Mouse (Mus musculus) left cerebral cortex, postnatal 4 days (tissue): ENCODE data around the gene Tsr3. TPM values are rescaled to one million over a fixed set of nuclear protein-coding genes. Genes with fewer than 3 reads are reported as not detected.

Experiments
- DNase-seq: peaks from one replicate; pipeline ENCODE4 v3.0.0-alpha.2; 2022
- intact Hi-C: fragments of 180-260 bp; cut with DNase I; formaldehyde crosslinking; loops from one replicate; pipeline ENCODE4 v1.15.1; 2025
- total RNA-seq, 2 experiments: library from RNA; stranded (reverse); gene quantifications; 2 replicates each; pipeline ENCODE4 v1.2.3; 2021

Tsr3 gene
- total RNA-seq, 2 experiments from 2014 or later: 29.7 to 33.8 TPM

DNA sequence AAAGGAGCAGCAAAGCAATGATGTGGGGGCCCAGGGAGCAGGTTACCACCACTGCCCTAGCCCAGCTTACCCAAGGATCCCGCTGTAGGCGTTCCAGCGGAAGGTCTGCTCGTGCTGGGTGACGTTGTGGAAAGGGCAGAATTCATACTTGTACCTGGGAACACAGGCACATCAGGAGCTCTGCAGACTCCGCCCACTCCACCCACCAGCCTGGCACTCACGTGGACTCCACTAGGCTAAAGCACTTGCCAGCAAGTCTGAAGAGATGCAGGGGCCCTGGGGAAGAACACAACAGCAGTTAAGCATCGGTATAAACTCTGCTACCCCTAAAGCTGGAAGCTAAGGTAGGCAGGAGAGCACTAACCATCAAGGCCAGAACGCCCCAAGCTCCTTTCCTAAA, 4.3 kb upstream of the Tsr3 start:
- DNase-seq: no peak
- intact Hi-C loops: no loop called here

DNA sequence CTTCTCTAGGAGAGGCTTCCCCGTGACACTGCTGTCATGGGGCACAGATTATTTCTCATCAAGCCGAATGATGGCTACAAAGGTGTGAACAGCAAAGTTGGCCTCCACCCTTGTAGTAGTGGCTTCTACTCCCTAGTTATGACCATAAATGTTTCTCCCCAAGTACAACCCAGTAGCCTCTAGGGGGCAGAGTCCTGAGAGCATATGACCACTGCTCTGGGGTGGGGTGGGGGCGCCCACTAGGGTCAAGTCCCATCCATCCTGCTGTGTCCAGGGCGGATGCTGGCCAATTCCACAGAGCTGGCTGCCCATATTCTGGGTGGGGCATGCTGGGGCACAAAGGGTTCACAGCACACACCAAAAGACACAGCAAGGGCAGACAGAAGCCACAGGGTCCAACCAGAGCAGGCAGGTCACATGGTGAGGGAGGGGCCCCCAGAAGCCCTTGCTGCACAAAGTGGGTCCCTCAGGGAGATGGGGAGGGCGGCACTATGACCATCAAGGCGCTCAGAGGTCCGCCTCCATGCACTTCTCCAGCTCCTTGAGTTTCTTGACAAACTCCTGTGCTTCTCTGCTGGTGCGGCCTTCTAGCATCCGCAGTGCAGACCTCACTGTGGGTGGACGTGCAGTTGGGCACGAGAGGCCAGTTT, 3.3 kb downstream of the Tsr3 start:
- intact Hi-C loops: no loop called here
- DNase-seq: no peak

GRCm38 (mm10) chr17:25244239-25244638, 4.3 kb downstream of the Tsr3 start:
- intact Hi-C loops: no loop called here
- DNase-seq: no peak

DNA sequence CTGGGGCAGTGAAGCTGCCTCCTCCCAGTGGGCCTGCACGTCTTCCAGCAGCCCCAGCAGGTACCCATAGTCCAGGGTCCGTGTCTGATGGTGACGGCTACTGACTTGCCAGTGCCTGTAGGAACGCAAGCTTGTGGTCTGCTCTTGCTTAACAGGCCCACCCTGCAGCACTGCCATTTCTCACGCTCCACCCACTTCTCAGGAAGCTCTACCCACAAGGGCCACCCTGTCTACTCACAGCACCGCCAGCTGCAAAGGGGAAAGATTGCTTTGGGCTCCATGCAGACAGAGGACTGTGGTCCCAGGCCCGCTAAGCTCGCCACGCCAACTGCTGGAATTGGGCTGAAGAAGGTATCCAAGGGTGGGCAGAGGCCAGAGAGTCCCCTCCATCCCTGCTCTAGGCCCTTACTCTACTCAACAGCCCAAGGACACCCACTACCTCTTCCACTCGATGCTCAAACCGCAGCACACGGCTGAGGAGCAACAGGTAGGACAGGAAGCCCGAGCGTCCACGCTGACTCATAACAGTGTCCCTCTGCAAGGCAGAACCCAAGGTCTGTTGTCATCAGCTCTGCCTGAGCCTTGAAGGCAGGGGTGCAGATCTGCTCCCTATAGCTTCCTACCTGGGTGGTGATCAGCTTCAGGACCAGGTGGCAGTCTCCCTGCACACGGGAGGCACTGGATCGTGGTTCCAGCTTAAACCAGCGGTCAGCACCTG, 8.2 kb downstream of the Tsr3 start:
- DNase-seq: no peak
- intact Hi-C loops: no loop called here

- DNase-seq: peak; percentile 80
- intact Hi-C loops: no loop called here
These were observed 10.3 kb downstream of the Tsr3 start for GRCm38 (mm10) chr17:25250181-25250835.

DNA sequence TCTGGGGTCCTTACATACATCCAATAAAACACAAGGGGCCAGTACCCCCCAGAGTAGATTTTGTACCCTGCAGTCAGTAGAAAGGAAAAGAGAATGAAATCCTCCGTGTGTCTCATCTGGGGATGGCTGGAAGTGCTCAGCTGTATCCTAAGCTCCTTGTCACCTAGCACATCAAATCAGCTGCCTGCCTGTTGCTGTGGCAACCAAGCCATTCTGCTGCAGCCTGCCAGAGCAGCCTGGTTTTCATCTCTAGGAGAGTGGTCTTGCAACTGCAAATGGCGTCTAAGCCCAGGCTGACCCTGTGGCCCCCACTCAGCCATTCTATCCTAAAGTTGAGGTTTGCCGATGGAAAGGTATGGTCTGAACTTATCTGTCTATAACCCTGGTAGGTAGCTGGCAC, 12.7 kb downstream of the Tsr3 start:
- no peak for DNase-seq
- intact Hi-C loops: no loop called here

DNA sequence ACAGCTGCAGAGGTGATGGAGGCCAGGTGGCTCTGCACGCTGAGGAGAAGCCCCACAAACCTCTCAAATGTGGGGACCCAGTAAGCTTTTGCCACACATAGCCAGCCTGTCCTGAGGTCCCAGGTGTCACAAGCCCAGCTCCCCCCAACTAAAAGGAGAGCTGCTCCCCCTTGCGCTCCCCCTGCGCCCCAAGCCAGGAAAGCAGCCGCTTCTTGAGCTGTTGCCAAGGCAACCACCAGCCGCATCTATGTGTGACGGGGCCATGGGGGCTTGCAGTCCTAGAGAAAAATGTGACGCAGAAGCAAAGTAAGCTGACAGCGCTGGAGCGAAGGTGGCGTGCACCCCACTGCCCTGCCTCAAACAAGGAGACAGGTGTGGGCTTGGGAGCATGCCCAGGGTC, 13.8 kb downstream of the Tsr3 start:
- DNase-seq: no peak
- intact Hi-C loops: no loop called here

GRCm38 (mm10) chr17:25255110-25255509, 15.1 kb downstream of the Tsr3 start:
- no peak for DNase-seq
- intact Hi-C loops: no loop called here

- intact Hi-C loops: no loop called here
- no peak for DNase-seq
These were observed 16.3 kb downstream of the Tsr3 start, which contains the start of gene Baiap3 for GRCm38 (mm10) chr17:25256140-25256754. TSS of gene Baiap3 (minus strand) at chr17:25256364.

DNA sequence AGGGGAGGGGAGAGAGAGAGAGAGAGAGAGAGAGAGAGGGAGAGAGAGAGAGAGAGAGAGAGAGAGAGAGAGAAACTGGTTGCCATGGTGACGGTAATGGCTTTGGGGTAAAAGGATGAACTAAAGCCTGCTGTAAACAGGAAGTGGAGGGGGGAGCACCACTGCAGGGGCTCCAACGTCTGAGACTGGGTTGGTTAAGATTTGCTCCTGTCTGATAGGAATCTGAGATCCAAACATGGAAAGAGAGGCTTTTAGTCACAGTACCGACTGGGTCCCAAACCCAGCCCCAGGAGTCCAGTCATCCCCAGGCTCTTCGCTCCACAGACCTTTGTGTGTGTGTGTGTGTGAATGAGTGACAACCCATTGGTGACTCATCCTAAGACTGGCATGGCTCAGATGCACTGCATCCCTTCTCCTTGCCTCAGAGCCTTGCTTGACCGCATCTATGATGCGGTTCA, 17.9 kb downstream of the Tsr3 start:
- intact Hi-C loops: no loop called here
- no peak for DNase-seq

- intact Hi-C loops: no loop called here
- DNase-seq: no peak
These were observed 24.5 kb downstream of the Tsr3 start for GRCm38 (mm10) chr17:25264453-25264852.

DNA sequence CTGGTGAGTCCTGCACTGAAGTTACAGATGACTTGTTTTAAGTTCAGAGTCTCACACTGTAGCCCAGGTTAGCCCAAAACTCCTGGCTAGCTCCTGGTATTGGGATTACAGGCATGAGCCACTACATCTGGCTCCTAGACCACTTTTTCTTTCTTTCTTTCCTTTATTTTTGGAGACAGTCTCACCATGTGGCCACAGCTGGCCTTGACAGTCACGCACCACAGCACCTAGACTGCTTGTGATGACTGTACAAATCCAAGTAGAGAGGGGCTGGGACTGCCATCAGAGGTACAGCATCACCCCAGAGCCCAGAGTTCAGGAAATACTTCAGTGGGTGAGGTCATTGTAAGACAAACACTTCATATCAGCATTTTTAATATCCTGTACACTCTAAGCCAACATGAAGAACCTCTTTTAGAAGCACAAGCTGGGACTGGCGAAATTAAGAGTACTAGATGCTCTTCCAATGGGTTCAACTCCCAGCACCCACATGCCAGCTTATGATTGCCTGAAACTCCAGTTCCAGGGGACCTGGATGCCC, 30.9 kb downstream of the Tsr3 start:
- no peak for DNase-seq
- intact Hi-C loops: loop anchor here (5.0 kb wide), 1 partner anchor 254 kb away; the partner anchor contains the start of genes Cramp1l and Ift140

- DNase-seq: no peak
- intact Hi-C loops: loop anchor here (5.0 kb wide), 1 partner anchor 255 kb away; the partner anchor contains the start of genes Cramp1l and Ift140
These were observed 32.4 kb downstream of the Tsr3 start for GRCm38 (mm10) chr17:25272326-25272725.

GRCm38 (mm10) chr17:25272951-25273705, 33.2 kb downstream of the Tsr3 start:
- DNase-seq: peak; percentile 86
- intact Hi-C loops: loop anchor here (5.0 kb wide), 1 partner anchor 256 kb away; the partner anchor contains the start of genes Cramp1l and Ift140

GRCm38 (mm10) chr17:25273706-25274501, 33.9 kb downstream of the Tsr3 start:
- intact Hi-C loops: loop anchor here (5.0 kb wide), 1 partner anchor 257 kb away; the partner anchor contains the start of genes Cramp1l and Ift140
- peak; percentile 88 for DNase-seq

DNA sequence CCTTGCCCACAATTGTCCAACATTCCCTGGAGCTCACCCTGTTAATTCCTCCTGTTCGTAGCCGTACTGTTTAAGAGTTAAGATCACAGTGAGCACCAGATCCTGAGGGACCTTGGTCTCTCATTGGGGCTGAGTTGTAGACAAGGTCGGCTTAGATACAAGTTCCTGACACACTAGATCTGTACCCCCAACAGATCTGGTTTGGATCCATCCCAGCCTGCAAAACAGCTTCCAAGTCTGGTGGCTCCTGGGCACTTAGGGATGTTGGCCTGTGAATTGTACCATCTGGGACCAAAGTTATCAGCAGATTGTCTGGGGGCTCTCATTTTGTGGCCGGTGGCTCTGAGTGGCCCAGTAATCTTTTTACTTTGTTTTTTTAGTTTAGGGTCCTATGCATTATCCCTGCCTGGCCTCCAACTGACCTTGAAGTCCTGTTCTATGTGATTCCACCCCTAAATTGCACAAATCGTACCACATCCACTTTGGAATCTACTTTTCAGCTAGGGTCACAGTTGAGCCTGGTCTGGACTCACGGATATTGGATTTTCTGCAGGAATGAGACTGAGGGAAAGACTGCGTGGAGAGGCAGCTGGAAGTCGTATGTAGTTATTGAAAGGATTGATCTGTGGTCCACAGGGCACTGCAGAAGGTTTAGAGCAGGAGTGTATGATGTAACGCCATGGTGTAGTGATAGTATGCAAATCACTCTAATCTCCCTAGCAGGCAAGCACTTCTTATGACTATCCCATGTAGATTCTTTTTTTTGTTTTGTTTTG, 34.8 kb downstream of the Tsr3 start, which contains the start of gene Ube2i:
Ube2i (minus strand) TSS at position 52 of the 776 bp plus-strand sequence.
- DNase-seq: peak; percentile 55
- intact Hi-C loops: loop anchor here (5.0 kb wide), 1 partner anchor 257 kb away; the partner anchor contains the start of genes Cramp1l and Ift140

GRCm38 (mm10) chr17:25275833-25276232, 35.9 kb downstream of the Tsr3 start:
- DNase-seq: no peak
- intact Hi-C loops: no loop called here

DNA sequence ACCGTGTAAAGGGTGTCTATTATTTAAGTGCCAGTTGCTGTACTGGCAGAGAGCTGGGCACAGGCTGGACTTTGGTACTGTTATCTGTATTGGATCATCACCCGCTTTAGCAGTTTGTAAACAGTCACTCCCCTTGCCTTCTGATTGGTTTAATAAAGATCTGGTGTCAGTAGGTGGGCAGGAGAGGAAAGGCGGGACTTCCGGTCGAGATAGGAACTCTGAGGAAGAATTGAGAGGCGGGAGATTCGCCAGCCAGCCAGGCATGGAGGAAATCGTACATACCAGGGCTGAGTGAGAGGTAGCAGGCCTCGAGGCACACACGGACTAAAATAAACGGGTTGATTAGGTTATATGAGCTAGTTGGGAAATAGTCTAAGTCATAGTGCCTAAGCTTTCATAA, 42.2 kb downstream of the Tsr3 start:
- intact Hi-C loops: no loop called here
- DNase-seq: peak; percentile 18
